Mouse (Mus musculus) brain, embryonic 14.5 days (tissue): Measurements from ENCODE around the gene Kcnip3.

Experiments
- CTCF ChIP-seq: fragments of 200-500 bp; IDR thresholded peaks from 2 replicates; pipeline ENCODE4 v1.5.1; 2012; ENCODE audit warnings: inconsistent platforms, mild to moderate bottlenecking, moderate library complexity, borderline replicate concordance; ENCODE audit not compliant: insufficient read depth, insufficient read length; ENCODE audit errors: extremely low read depth
- POLR2A ChIP-seq: fragments of 200-500 bp; IDR thresholded peaks from 2 replicates; pipeline ENCODE4 v1.6.1; 2012; ENCODE audit warnings: mild to moderate bottlenecking, inconsistent platforms, borderline replicate concordance; ENCODE audit not compliant: poor library complexity, insufficient read depth, insufficient read length, severe bottlenecking; ENCODE audit errors: extremely low read depth

DNA sequence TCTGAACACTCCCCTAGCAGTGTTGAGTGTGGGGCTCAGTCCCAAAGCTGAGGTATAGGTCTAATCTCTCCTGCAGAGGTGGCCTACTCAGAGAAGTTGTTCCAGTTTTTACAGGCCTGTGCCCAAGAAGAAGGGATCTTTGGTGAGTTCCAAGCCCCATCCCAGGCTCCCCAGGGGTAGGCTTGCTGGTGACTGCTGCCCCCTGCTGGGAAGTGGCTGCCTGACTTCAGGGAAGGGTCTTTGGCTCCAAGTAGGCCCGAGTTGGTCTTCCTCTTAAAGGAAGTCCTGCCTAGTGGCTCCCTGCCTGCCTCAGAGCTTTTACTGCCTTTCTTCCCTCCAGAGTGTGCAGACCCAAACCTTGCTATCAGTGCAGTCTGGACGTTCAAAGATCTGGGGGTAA, 86.8 kb downstream of the Kcnip3 start:
- TF ChIP-seq CTCF: peak; percentile 64
- TF ChIP-seq POLR2A: no peak
